Mouse (Mus musculus) stomach, adult 2 months (tissue): ENCODE results near the gene Birc5. TPM values are rescaled to one million over a fixed set of nuclear protein-coding genes. Genes with fewer than 3 reads are reported as not detected.

Source experiments
- polyA plus RNA-seq: library from polyadenylated mRNA; depleted of rRNA; stranded (reverse); fragments of >200 nt; gene quantifications from 2 replicates; pipeline ENCODE4 v1.2.3, GENCODE M21; 2012; rRNA removed

The Birc5 gene
- polyA plus RNA-seq = 5.2 and 7.1 TPM in 2 replicates

DNA sequence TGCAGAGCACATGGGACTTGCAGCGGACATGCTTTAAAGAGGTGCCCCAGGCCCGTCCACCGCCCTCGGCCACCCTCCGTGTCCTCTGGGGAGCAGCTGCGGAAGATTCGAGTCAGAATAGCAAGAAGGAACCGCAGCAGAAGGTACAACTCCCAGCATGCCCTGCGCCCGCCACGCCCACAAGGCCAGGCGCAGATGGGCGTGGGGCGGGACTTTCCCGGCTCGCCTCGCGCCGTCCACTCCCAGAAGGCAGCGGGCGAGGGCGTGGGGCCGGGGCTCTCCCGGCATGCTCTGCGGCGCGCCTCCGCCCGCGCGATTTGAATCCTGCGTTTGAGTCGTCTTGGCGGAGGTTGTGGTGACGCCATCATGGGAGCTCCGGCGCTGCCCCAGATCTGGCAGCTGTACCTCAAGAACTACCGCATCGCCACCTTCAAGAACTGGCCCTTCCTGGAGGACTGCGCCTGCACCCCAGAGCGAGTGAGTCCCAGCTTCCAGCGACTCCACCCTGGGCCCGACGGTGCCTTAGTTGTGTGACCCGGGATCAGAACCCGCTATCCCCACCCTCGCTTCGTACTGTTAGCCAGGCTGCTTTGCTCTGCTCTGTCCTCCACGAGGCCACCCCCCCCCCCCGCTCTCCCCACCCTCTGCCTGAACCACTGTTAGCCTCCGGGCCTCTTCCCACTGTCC, at the start of gene Birc5:
Gene Birc5 (plus strand): TSS at position 267 of the 687 bp plus-strand sequence.

GRCm38 (mm10) chr11:117809407-117810311, 39.4 kb upstream of the Birc5 start, which contains the start of the genes Gm20708 and Syngr2:
Gm20708 (plus strand) TSS chr11:117809668.
Syngr2 (plus strand) TSS chr11:117809668.

GRCm38 (mm10) chr11:117825333-117826101, 23.5 kb upstream of the Birc5 start, which contains the start of the genes Afmid and Tk1:
Afmid (plus strand) TSS chr11:117825924.
Tk1 (minus strand) TSS chr11:117826092.

GRCm38 (mm10) chr11:117860601-117861000, 11.6 kb downstream of the Birc5 start, which contains the start of gene Tmem235:
Tmem235 (plus strand) TSS chr11:117860752.

GRCm38 (mm10) chr11:117872861-117873608, 24.0 kb downstream of the Birc5 start, which contains the start of gene Tha1:
Tha1 (minus strand) TSS chr11:117873481.

Other genes starting within 250 kb of the Birc5 start
- 5.4 and 5.7 TPM in 2 replicates for gene Tnrc6c, start 195.0 kb upstream of the Birc5 start, polyA plus RNA-seq
- gene Tmc8, start 67.2 kb upstream of the Birc5 start, polyA plus RNA-seq = 19.4 and 24.3 TPM in 2 replicates
- 45.9 and 47.9 TPM in 2 replicates for gene Tmc6, start 67.1 kb upstream of the Birc5 start, polyA plus RNA-seq
- not detected in 2 replicates for gene 6030468B19Rik, start 51.6 kb upstream of the Birc5 start, polyA plus RNA-seq
- gene Gm20708, start 39.6 kb upstream of the Birc5 start, polyA plus RNA-seq = 0.10 TPM in 1 of 2 replicates, not detected in the other
- gene Syngr2, start 39.6 kb upstream of the Birc5 start, polyA plus RNA-seq = 232 and 306 TPM in 2 replicates
- gene Afmid, start 23.3 kb upstream of the Birc5 start, polyA plus RNA-seq = 5.8 and 8.6 TPM in 2 replicates
- 18.9 and 24.2 TPM in 2 replicates for gene Tk1, start 23.2 kb upstream of the Birc5 start, polyA plus RNA-seq
- gene Tmem235, start 11.5 kb downstream of the Birc5 start, polyA plus RNA-seq = not detected in 2 replicates
- 8.2 and 12.3 TPM in 2 replicates for gene Tha1, start 24.2 kb downstream of the Birc5 start, polyA plus RNA-seq
- 23.7 and 36.0 TPM in 2 replicates for gene Socs3, start 120.8 kb downstream of the Birc5 start, polyA plus RNA-seq
- 27.7 and 42.9 TPM in 2 replicates for gene Pgs1, start 137.0 kb downstream of the Birc5 start, polyA plus RNA-seq